Mouse (Mus musculus): ENCODE measurements around the gene Snx9. TPM values are rescaled to one million over a fixed set of nuclear protein-coding genes. Genes with fewer than 3 reads are reported as not detected.

The Snx9 gene
- polyA plus RNA-seq, 1 experiment from 2014 or later: 12.9 TPM

DNA sequence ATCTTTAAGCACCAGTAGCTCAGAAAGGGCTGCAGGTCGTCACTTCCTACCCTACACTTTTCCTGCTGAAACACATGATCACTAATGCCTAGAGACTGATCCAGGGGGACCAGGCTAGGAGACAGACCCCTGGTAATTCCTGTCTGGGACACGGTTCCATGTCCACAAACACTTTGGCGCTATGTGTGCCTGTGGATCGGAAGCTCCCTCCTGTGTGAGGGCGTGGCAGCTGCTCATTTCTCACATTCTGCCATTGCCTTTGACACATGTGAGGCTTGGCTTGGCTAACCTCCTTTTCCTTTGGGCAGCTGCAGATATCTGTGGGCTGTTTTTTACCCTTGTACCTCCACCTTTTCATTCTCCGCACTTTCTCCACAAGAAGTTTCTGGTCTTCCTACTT lies 22.0 kb upstream of the Snx9 start:
- DNase-seq (ENCODE audit: extremely low spot score, low spot score): no peak
- Histone ChIP-seq H3K27ac (no peak overlapping the region), H3K27me3 (ENCODE audit: poor library complexity, severe bottlenecking) (no peaks in the 10 kb centered on the region), H3K36me3 (replicated peaks) (no peaks in the 10 kb centered on the region), H3K9me3 (no peaks in the 10 kb centered on the region), H3K4me1 (peaks cover 15% of the 10 kb centered on the region), H3K4me3 (no peak overlapping the region)
- 82% methylated on average over 6 of the region's 6 CpGs for WGBS

DNA sequence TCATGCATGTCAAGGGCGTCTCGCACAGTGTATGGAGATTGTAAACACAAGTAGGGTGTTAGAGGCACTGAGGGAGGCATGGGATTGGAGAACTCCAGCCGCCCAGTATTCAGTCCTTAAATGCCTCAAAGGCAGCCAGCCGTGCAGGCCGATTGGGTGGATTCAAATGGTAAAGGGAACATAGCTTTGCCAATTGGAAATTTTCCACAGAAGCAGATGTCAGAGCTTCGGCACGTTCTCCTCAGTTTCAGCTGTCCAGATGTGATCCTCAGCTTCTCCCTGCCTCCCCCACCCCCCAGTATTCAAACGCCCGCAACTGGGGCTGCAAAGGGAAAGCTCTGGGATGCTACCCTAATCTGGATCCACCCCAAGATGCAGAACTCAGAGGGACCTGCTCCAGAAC lies 21.3 kb upstream of the Snx9 start:
- no peaks in the 10 kb centered on the region for H3K36me3 ChIP-seq (replicated peaks)
- no peaks in the 10 kb centered on the region for H3K9me3 ChIP-seq
- H3K27ac ChIP-seq: 0 out of 2 replicates have a peak overlapping the region, but pooled peaks have one; percentile 40
- H3K4me3 ChIP-seq: no peak overlapping the region
- DNase-seq (ENCODE audit: extremely low spot score, low spot score): no peak
- WGBS: 31% methylated on average over 9 of the region's 9 CpGs
- peaks cover 13% of the 10 kb centered on the region for H3K4me1 ChIP-seq
- no peaks in the 10 kb centered on the region for H3K27me3 ChIP-seq (ENCODE audit: poor library complexity, severe bottlenecking)

DNA sequence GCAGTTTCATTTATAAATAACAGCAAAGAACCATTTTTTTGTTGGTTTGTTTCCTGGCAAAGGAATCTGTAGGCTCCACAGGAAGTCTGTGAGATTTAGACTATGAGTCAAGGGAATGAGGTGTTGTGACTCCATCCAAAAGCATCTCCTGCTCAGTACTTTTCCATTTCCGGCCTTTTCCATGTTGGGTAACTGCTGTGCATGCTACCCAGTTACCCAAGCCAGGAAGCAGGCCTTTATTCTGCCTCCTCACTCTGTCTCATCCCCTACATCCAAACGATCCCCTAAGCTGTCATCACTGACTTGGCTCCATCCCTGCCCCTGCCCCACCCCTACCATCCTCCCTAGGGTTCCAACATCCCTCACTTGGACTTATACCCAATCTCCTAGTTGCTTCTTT lies 18.6 kb upstream of the Snx9 start:
- DNase-seq (ENCODE audit: extremely low spot score, low spot score): no peak
- Histone ChIP-seq H3K36me3 (replicated peaks) (no peaks in the 10 kb centered on the region), H3K4me1 (peaks cover 13% of the 10 kb centered on the region), H3K9me3 (no peaks in the 10 kb centered on the region), H3K27ac (no peak overlapping the region), H3K4me3 (no peak overlapping the region), H3K27me3 (ENCODE audit: poor library complexity, severe bottlenecking) (no peaks in the 10 kb centered on the region)
- 83% methylated on average over 2 of the region's 2 CpGs for WGBS

- H3K36me3 ChIP-seq (replicated peaks): no peaks in the 10 kb centered on the region
- H3K27me3 ChIP-seq (ENCODE audit: poor library complexity, severe bottlenecking): no peaks in the 10 kb centered on the region
- no peak for DNase-seq (ENCODE audit: extremely low spot score, low spot score)
- H3K9me3 ChIP-seq: no peaks in the 10 kb centered on the region
- H3K4me1 ChIP-seq: peaks cover 18% of the 10 kb centered on the region
- WGBS: 88% methylated on average over 11 of the region's 11 CpGs
- H3K4me3 ChIP-seq: no peak overlapping the region
- no peak overlapping the region for H3K27ac ChIP-seq
These were observed 18.1 kb upstream of the Snx9 start for GRCm38 (mm10) chr17:5823032-5823431.

- Histone ChIP-seq H3K4me3 (peak overlapping the region; percentile 35), H3K9me3 (no peaks in the 10 kb centered on the region), H3K27me3 (ENCODE audit: poor library complexity, severe bottlenecking) (no peaks in the 10 kb centered on the region), H3K4me1 (peaks cover 33% of the 10 kb centered on the region), H3K27ac (peak overlapping the region; percentile 77), H3K36me3 (replicated peaks) (no peaks in the 10 kb centered on the region)
- DNase-seq (ENCODE audit: extremely low spot score, low spot score): peak; percentile 69
- WGBS: 4% methylated on average over 14 of the region's 15 CpGs
These were observed 13.1 kb upstream of the Snx9 start for GRCm38 (mm10) chr17:5827836-5828582.

GRCm38 (mm10) chr17:5828583-5828836 lies 12.6 kb upstream of the Snx9 start:
- WGBS: 3% methylated on average over 3 of the region's 3 CpGs
- DNase-seq (ENCODE audit: extremely low spot score, low spot score): no peak
- Histone ChIP-seq H3K27ac (peak overlapping the region; percentile 77), H3K9me3 (no peaks in the 10 kb centered on the region), H3K4me3 (peak overlapping the region; percentile 35), H3K27me3 (ENCODE audit: poor library complexity, severe bottlenecking) (no peaks in the 10 kb centered on the region), H3K36me3 (replicated peaks) (no peaks in the 10 kb centered on the region), H3K4me1 (peaks cover 33% of the 10 kb centered on the region)

DNA sequence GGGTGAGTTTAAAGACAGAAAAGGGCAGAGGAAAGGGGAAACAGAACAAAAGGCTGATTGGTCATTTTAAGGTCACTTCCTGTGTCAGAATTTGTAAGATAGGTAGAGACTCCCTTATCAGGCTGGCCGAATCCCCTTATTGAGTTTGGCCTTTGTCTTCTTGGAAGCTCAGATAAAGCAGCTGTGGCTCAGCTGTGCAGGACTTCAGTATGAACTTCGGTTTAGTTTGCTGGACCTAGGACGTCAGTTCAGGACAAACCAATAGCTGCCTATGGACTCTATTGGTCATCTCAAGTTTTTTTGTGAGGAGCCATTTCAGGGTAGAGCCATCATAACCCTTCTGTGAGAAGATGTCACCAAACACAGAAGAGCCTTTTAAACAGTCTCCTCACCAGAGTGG lies 12.2 kb upstream of the Snx9 start:
- Histone ChIP-seq H3K27me3 (ENCODE audit: poor library complexity, severe bottlenecking) (no peaks in the 10 kb centered on the region), H3K27ac (peak overlapping the region; percentile 77; the same call in 1 of the 2 replicates), H3K9me3 (no peaks in the 10 kb centered on the region), H3K4me3 (no peak overlapping the region), H3K4me1 (peaks cover 33% of the 10 kb centered on the region), H3K36me3 (replicated peaks) (no peaks in the 10 kb centered on the region)
- WGBS: 53% methylated on average over 3 of the region's 3 CpGs
- DNase-seq (ENCODE audit: extremely low spot score, low spot score): no peak

DNA sequence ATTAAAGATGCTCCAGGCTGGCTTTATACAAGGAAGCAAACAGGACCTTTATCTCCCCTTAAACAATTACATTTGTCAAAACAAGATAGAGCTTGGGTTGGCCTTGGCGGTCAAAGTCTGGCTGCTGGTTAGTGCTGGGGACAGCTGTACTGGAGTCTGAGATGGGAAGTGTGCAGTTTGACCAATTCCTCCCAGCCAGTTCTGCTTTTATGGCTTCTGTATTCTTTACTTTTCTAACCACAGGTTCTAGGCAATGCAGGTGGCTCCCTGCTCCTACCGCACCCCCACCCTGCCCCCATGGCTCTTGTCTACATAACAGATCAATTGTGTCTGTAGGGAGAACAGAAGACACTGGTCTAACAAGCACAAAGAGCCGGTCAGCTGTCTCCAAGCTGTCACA lies 11.2 kb upstream of the Snx9 start:
- Histone ChIP-seq H3K4me1 (peaks cover 33% of the 10 kb centered on the region), H3K4me3 (no peak overlapping the region), H3K36me3 (replicated peaks) (no peaks in the 10 kb centered on the region), H3K27me3 (ENCODE audit: poor library complexity, severe bottlenecking) (no peaks in the 10 kb centered on the region), H3K9me3 (no peaks in the 10 kb centered on the region), H3K27ac (no peak overlapping the region)
- 73% methylated on average over 3 of the region's 3 CpGs for WGBS
- no peak for DNase-seq (ENCODE audit: extremely low spot score, low spot score)

DNA sequence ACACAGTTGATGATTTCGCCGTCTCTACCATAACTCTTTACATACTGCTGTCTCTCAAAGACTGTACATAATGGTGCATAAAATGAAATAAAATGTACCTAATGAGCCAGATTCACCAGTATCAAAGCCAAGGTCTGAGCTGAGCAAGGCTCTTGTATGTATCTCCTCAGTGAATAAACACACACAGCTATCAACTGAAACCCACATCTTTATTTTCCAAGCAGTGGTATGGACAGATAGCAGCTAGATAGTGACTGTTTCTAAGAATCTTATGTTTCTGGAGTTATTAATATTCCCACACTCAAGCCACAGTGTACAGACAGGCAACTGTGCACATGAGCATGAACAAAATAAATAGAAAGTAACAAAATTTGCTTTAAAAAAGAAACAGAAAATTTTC lies 10.7 kb upstream of the Snx9 start:
- WGBS: 93% methylated on average over 2 of the region's 2 CpGs
- Histone ChIP-seq H3K9me3 (no peaks in the 10 kb centered on the region), H3K4me3 (no peak overlapping the region), H3K27me3 (ENCODE audit: poor library complexity, severe bottlenecking) (no peaks in the 10 kb centered on the region), H3K36me3 (replicated peaks) (no peaks in the 10 kb centered on the region), H3K27ac (no peak overlapping the region), H3K4me1 (peaks cover 33% of the 10 kb centered on the region)
- DNase-seq (ENCODE audit: extremely low spot score, low spot score): no peak

DNA sequence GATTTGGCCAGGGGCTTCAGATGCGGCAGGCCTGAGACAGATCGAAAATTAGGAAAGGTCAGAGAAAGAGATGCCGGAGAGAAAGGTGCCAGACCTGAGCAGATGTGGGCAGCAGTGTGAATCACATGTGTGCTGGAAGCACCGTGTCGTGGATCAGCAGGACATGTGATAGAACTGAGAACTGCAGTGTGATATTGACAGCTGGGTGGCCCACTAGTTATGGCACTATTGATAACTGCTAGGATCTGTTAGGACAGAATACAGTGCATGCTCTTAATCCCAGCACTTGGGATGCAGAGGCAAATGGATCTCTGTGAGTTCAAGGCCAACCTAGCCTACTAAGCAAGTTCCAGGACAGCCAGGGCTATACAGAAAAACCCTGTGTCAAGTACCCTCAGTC lies 10.3 kb upstream of the Snx9 start:
- Histone ChIP-seq H3K27me3 (ENCODE audit: poor library complexity, severe bottlenecking) (no peaks in the 10 kb centered on the region), H3K4me1 (peaks cover 33% of the 10 kb centered on the region), H3K4me3 (no peak overlapping the region), H3K27ac (no peak overlapping the region), H3K36me3 (replicated peaks) (no peaks in the 10 kb centered on the region), H3K9me3 (no peaks in the 10 kb centered on the region)
- WGBS: 93% methylated on average over 5 of the region's 5 CpGs
- DNase-seq (ENCODE audit: extremely low spot score, low spot score): no peak

DNA sequence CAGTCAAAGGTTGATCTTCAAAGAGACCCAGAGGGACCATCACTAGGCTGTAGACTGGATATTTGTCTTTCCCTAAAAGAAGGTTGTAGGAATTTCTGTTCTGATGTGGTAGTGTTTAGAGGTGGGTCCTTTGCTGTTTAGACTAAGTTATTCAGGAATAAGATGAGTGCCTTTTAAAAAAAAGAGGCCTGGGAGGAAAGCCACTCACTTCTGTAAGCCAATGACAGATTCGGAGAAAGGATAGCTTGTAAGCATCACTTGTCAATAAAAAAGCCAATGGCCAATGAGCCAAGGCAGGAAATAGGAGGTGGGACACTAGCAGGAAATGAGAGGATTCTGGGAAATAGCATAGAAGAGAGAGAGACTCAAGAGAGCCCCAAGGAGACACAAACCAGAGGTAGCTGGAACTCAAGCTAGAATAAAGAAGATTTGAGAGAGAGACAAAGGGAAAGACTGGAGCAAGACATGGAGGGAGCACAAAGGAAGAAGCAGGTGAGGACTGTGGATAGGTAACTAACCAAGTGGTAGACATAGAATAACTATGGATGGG lies 9.8 kb upstream of the Snx9 start:
- no peaks in the 10 kb centered on the region for H3K27me3 ChIP-seq (ENCODE audit: poor library complexity, severe bottlenecking)
- no peaks in the 10 kb centered on the region for H3K36me3 ChIP-seq (replicated peaks)
- no peak overlapping the region for H3K27ac ChIP-seq
- H3K4me1 ChIP-seq: peaks cover 33% of the 10 kb centered on the region
- WGBS: 87% methylated on average over 1 of the region's 1 CpGs
- no peak overlapping the region for H3K4me3 ChIP-seq
- no peak for DNase-seq (ENCODE audit: extremely low spot score, low spot score)
- H3K9me3 ChIP-seq: no peaks in the 10 kb centered on the region

- peaks cover 17% of the 10 kb centered on the region for H3K4me1 ChIP-seq
- no peak for DNase-seq (ENCODE audit: extremely low spot score, low spot score)
- no peak overlapping the region for H3K4me3 ChIP-seq
- no peak overlapping the region for H3K27ac ChIP-seq
- no peaks in the 10 kb centered on the region for H3K36me3 ChIP-seq (replicated peaks)
- no peaks in the 10 kb centered on the region for H3K27me3 ChIP-seq (ENCODE audit: poor library complexity, severe bottlenecking)
- 87% methylated on average over 3 of the region's 3 CpGs for whole genome bisulfite sequencing
- no peaks in the 10 kb centered on the region for H3K9me3 ChIP-seq
These were observed 7.0 kb upstream of the Snx9 start for GRCm38 (mm10) chr17:5834166-5834565.

DNA sequence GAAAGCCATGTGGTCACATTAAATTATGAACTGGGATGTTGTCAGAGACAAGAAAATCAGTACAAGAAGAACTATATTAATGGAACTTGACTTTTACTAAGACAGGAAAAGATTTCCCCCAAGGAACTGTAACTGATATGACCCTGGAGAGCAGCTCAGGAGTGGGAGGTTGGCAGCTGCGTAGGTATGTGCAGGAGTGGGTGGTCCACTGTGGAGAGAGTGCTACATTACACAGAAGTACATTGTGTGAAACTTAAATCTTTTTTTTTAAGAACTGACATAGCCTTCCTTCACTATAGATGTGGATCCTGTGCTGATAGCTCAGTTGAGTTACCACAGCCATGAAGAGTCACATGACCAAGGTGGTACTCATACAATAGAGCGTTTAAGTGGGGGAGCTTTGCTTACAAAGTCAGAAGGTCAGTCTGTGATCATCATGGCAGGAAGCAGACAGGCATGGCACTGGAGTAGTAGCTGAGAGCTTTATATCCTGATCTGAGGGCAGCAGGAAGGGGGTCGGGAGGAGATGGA lies 6.3 kb upstream of the Snx9 start:
- Histone ChIP-seq H3K27me3 (ENCODE audit: poor library complexity, severe bottlenecking) (no peaks in the 10 kb centered on the region), H3K4me3 (no peak overlapping the region), H3K36me3 (replicated peaks) (no peaks in the 10 kb centered on the region), H3K9me3 (no peaks in the 10 kb centered on the region), H3K4me1 (peaks cover 15% of the 10 kb centered on the region), H3K27ac (no peak overlapping the region)
- DNase-seq (ENCODE audit: extremely low spot score, low spot score): no peak
- WGBS: 82% methylated on average over 3 of the region's 3 CpGs

Data from forebrain, embryonic 10.5 days (tissue).